ENCODE assay signal across 13 mouse cellular contexts in genomic region chr15:87367381-87367780, GRCm38 (mm10).
DNase-seq lines count a peak whose midpoint lies in the region; ATAC-seq lines count a peak whose summit lies in the region.
"Had no signal": no experiment of that assay in that cellular context is flagged by ENCODE, and none has a peak within 500 bp of the region (broad histone marks: within the 10 kb centered on the region; RNA-seq: fewer than 3 reads in every experiment).

No protein-coding gene starts in this region.

- H3K9me3 ChIP-seq in kidney, embryonic 16.5 days (ENCODE audit: low read length), result peaks cover 4% of the 10 kb centered on the region; the same call in 1 of the 2 replicates
- H3K9me3 ChIP-seq: midbrain, embryonic 13.5 days had no signal

- no peak overlapping the region for H3K27ac ChIP-seq in kidney, embryonic 16.5 days (ENCODE audit: low read length)
- H3K27ac ChIP-seq: limb, embryonic 12.5 days; midbrain, embryonic 13.5 days had no signal

- H3K4me3 ChIP-seq in kidney, embryonic 16.5 days (ENCODE audit: low read length), result no peak overlapping the region
- H3K4me3 ChIP-seq: heart, embryonic 12.5 days; limb, embryonic 12.5 days; midbrain, embryonic 13.5 days had no signal

- H3K9ac ChIP-seq in kidney, embryonic 16.5 days (replicated peaks; ENCODE audit: low read length), result no peak overlapping the region
- H3K9ac ChIP-seq: heart, embryonic 12.5 days; limb, embryonic 12.5 days; midbrain, embryonic 13.5 days had no signal

- no peaks in the 10 kb centered on the region for H3K4me1 ChIP-seq in kidney, embryonic 16.5 days (ENCODE audit: insufficient read depth, low read length)
- H3K4me1 ChIP-seq: heart, embryonic 12.5 days; limb, embryonic 12.5 days; midbrain, embryonic 13.5 days had no signal

- peak; percentile 24 for DNase-seq in cerebellum, adult 9-10 months
- no peak for DNase-seq in cerebellum, postnatal 36 days
- peak; percentile 10 for DNase-seq in kidney, postnatal 10 days
- DNase-seq in thymus, postnatal 4 days, result peak; percentile 23
- DNase-seq in thymus, postnatal 36 days, result no peak
- DNase-seq in T-cell, adult 2 months (ENCODE audit: low spot score), result no peak
- no peak for DNase-seq in left cerebral cortex, postnatal 36 days (ENCODE audit: low spot score in 2 of 2)
- DNase-seq: adrenal gland, adult 8-10 months had no signal

- intact Hi-C loops in left cerebral cortex, postnatal 36 days (cut with DNase I), result loop anchor here (5.0 kb wide), 1 partner anchor 175 kb away; the partner anchor contains the start of gene Fam19a5

- no peak for ATAC-seq in kidney, embryonic 16.5 days (ENCODE audit: low FRiP score, low TSS enrichment)
- ATAC-seq: forebrain, embryonic 14.5 days; midbrain, embryonic 13.5 days had no signal

- no peaks in the 10 kb centered on the region for H3K36me3 ChIP-seq in kidney, embryonic 16.5 days (ENCODE audit: insufficient read depth, low read length)
- H3K36me3 ChIP-seq: heart, embryonic 12.5 days; limb, embryonic 12.5 days; midbrain, embryonic 13.5 days had no signal

- 50% methylated on average over 5 of the region's 5 CpGs for WGBS in kidney, embryonic 16.5 days

- no peaks in the 10 kb centered on the region for H3K27me3 ChIP-seq in kidney, embryonic 16.5 days (ENCODE audit: insufficient read depth, low read length)
- H3K27me3 ChIP-seq: heart, embryonic 12.5 days; limb, embryonic 12.5 days; midbrain, embryonic 13.5 days had no signal

- H3K4me2 ChIP-seq in kidney, embryonic 16.5 days (replicated peaks; ENCODE audit: low read depth, low read length), result no peak overlapping the region
- H3K4me2 ChIP-seq: heart, embryonic 12.5 days; limb, embryonic 12.5 days; midbrain, embryonic 13.5 days had no signal

Comparison
In these comparisons a context has a peak if more than half of its experiments do, and no peak if none do; other contexts are left out.
1. DNase-seq: peak in cerebellum, adult 9-10 months (single experiment), kidney, postnatal 10 days (single experiment) and thymus, postnatal 4 days (single experiment); none in cerebellum, postnatal 36 days (0 of 2), thymus, postnatal 36 days (0 of 2), T-cell, adult 2 months (single experiment) and left cerebral cortex, postnatal 36 days (0 of 2).